Mouse (Mus musculus) embryonic stem cell, embryonic (primary cell): ENCODE results near the gene Gast.

Experiments used
- CTCF ChIA-PET, 4 experiments: fragments of 300-600 bp in 2 of 4; fragments of 350-600 bp in 2 of 4; sonication (Branson Sonifier 250); formaldehyde crosslinking; loops; one replicate each; lab custom pipeline; 2022; ENCODE audit warnings: inconsistent platforms in 2 of 4; lab: Charles Lee
- POLR2A ChIA-PET, 4 experiments: fragments of 300-600 bp in 2 of 4; fragments of 350-600 bp in 2 of 4; sonication (Branson Sonifier 250); formaldehyde crosslinking; loops; one replicate each; lab custom pipeline; 2022; ENCODE audit warnings: antibody characterized with exemption in 4 of 4, inconsistent platforms in 1 of 4; lab: Charles Lee

The Gast gene

GRCm38 (mm10) chr11:100330235-100330634, 4.0 kb upstream of the Gast start:
- ChIA-PET POLR2A (interaction anchor here (0.6 to 22.4 kb wide), 16 partner anchors 7 to 197 kb away, joined by 3 to 410 read pairs (median 4); partner anchors contain the start of genes Eif1 (in 4 of the 4), Jup (in 3 of the 4) and Acly (in 1 of the 4)), CTCF (interaction anchor here in 2 of 4 experiments (0.6 to 1.5 kb wide), 2 partner anchors 14 to 33 kb away, joined by 3 read pairs; no protein-coding TSS in a partner anchor)

GRCm38 (mm10) chr11:100330816-100331375, 3.3 kb upstream of the Gast start:
- ChIA-PET CTCF (interaction anchor here in 2 of 4 experiments (0.6 to 1.5 kb wide), 2 partner anchors 14 to 33 kb away, joined by 3 read pairs; no protein-coding TSS in a partner anchor), POLR2A (interaction anchor here (0.6 to 22.4 kb wide), 17 partner anchors 7 to 197 kb away, joined by 3 to 410 read pairs (median 4); partner anchors contain the start of genes Eif1 (in 4 of the 4), Acly (in 1 of the 4) and Jup (in 1 of the 4))

GRCm38 (mm10) chr11:100332766-100333515, 1.3 kb upstream of the Gast start:
- CTCF ChIA-PET, result no interaction called here
- POLR2A ChIA-PET, result interaction anchor here in 3 of 4 experiments (0.6 to 22.4 kb wide), 7 partner anchors 9 to 1849 kb away, joined by 3 to 410 read pairs (median 5); partner anchors contain the start of genes Eif1 (in 2 of the 3) and Hap1 (in 1 of the 3)

- ChIA-PET CTCF (no interaction called here), POLR2A (interaction anchor here in 3 of 4 experiments (0.7 to 22.4 kb wide), 16 partner anchors 10 to 105 kb away, joined by 3 to 410 read pairs (median 5); partner anchors contain the start of genes Eif1 (in 3 of the 3), Klhl10 (in 1 of the 3), Nt5c3b (in 1 of the 3) and P3h4 (in 1 of the 3))
Observed at GRCm38 (mm10) chr11:100335731-100336130, 1.5 kb downstream of the Gast start.

GRCm38 (mm10) chr11:100344269-100344668, 10.1 kb downstream of the Gast start:
- ChIA-PET POLR2A (interaction anchor here in 3 of 4 experiments (1.1 to 22.4 kb wide), 9 partner anchors 8 to 24 kb away, joined by 3 to 410 read pairs (median 4); partner anchors contain the start of genes Eif1 (in 3 of the 3), Gast (in 1 of the 3) and Hap1 (in 1 of the 3)), CTCF (interaction anchor here in 3 of 4 experiments (0.6 to 1.6 kb wide), 3 partner anchors 14 to 134 kb away, joined by 3 to 4 read pairs (median 3); no protein-coding TSS in a partner anchor)

GRCm38 (mm10) chr11:100352076-100352857, 18.1 kb downstream of the Gast start:
- CTCF ChIA-PET, result interaction anchor here in 3 of 4 experiments (0.5 to 2.4 kb wide), 13 partner anchors 12 to 279 kb away, joined by 3 to 5 read pairs (median 3); partner anchors contain the start of gene Jup (in 1 of the 3)
- POLR2A ChIA-PET, result interaction anchor here in 3 of 4 experiments (0.5 to 10.9 kb wide), 20 partner anchors 8 to 176 kb away, joined by 3 to 226 read pairs (median 4); partner anchors contain the start of genes Eif1 (in 3 of the 3), Acly (in 1 of the 3), Gast (in 1 of the 3) and Jup (in 1 of the 3)

- POLR2A ChIA-PET, result interaction anchor here (0.6 to 10.9 kb wide), 84 partner anchors 8 to 906 kb away, joined by 3 to 226 read pairs (median 4); partner anchors contain the start of genes Acly (in 3 of the 4), Eif1 (in 3 of the 4), Jup (in 3 of the 4) and Gast (in 2 of the 4)
- CTCF ChIA-PET, result interaction anchor here in 3 of 4 experiments (0.5 to 1.3 kb wide), 9 partner anchors 19 to 1649 kb away, joined by 3 to 7 read pairs (median 3); partner anchors contain the start of gene Jup (in 1 of the 3)
Observed at GRCm38 (mm10) chr11:100355151-100355951, 21.1 kb downstream of the Gast start.

- POLR2A ChIA-PET, result interaction anchor here (0.6 to 10.9 kb wide), 77 partner anchors 9 to 1954 kb away, joined by 3 to 226 read pairs (median 4); partner anchors contain the start of genes Acly (in 3 of the 4), Eif1 (in 3 of the 4), Jup (in 3 of the 4) and Stat3 (in 2 of the 4)
- CTCF ChIA-PET, result interaction anchor here in 3 of 4 experiments (0.6 to 1.7 kb wide), 8 partner anchors 9 to 76 kb away, joined by 3 to 6 read pairs (median 4); partner anchors contain the start of genes Jup (in 1 of the 3) and P3h4 (in 1 of the 3)
Observed at GRCm38 (mm10) chr11:100355972-100356818, 22.0 kb downstream of the Gast start, which contains the start of gene Hap1. Gene Hap1 (minus strand): TSS chr11:100356128.

GRCm38 (mm10) chr11:100356819-100357211, 22.6 kb downstream of the Gast start:
- CTCF ChIA-PET, result interaction anchor here in 3 of 4 experiments (1.1 to 1.8 kb wide), 6 partner anchors 9 to 72 kb away, joined by 3 to 7 read pairs (median 4); partner anchors contain the start of gene P3h4 (in 1 of the 3)

GRCm38 (mm10) chr11:100357408-100357807, 23.2 kb downstream of the Gast start:
- ChIA-PET CTCF (interaction anchor here in 3 of 4 experiments (0.5 to 1.8 kb wide), 11 partner anchors 8 to 822 kb away, joined by 3 to 7 read pairs (median 4); partner anchors contain the start of genes Jup (in 1 of the 3), Klhl10 (in 1 of the 3), Nt5c3b (in 1 of the 3) and P3h4 (in 1 of the 3)), POLR2A (interaction anchor here (0.6 to 10.9 kb wide), 55 partner anchors 8 to 582 kb away, joined by 3 to 226 read pairs (median 6); partner anchors contain the start of genes Eif1 (in 3 of the 4), Jup (in 3 of the 4), Acly (in 2 of the 4) and Stat3 (in 2 of the 4))

More at GRCm38 (mm10) chr11:100356819-100357211, 22.6 kb downstream of the Gast start:
- POLR2A ChIA-PET, result interaction anchor here (0.6 to 10.9 kb wide), 57 partner anchors 9 to 614 kb away, joined by 3 to 226 read pairs (median 6); partner anchors contain the start of genes Acly (in 3 of the 4), Eif1 (in 3 of the 4), Jup (in 3 of the 4) and Stat3 (in 2 of the 4)

GRCm38 (mm10) chr11:100360175-100360574, 26.0 kb downstream of the Gast start:
- CTCF ChIA-PET, result interaction anchor here in 2 of 4 experiments (2.2 kb wide), 2 partner anchors 48 kb away, joined by 6 to 10 read pairs; no protein-coding TSS in a partner anchor
- POLR2A ChIA-PET, result interaction anchor here in 3 of 4 experiments (0.5 to 10.9 kb wide), 17 partner anchors 8 to 167 kb away, joined by 3 to 226 read pairs (median 4); partner anchors contain the start of genes Eif1 (in 2 of the 3), Jup (in 2 of the 3), Acly (in 1 of the 3) and Klhl11 (in 1 of the 3)

GRCm38 (mm10) chr11:100361059-100361458, 26.9 kb downstream of the Gast start:
- ChIA-PET POLR2A (interaction anchor here in 2 of 4 experiments (0.7 to 10.9 kb wide), 4 partner anchors 9 to 39 kb away, joined by 3 to 209 read pairs (median 6); partner anchors contain the start of gene Eif1 (in 1 of the 2)), CTCF (interaction anchor here in 2 of 4 experiments (1.3 to 2.2 kb wide), 3 partner anchors 47 kb away, joined by 6 to 10 read pairs (median 10); no protein-coding TSS in a partner anchor)

GRCm38 (mm10) chr11:100362209-100362978, 28.2 kb downstream of the Gast start:
- ChIA-PET CTCF (interaction anchor here in 3 of 4 experiments (0.6 to 1.3 kb wide), 18 partner anchors 10 to 1325 kb away, joined by 3 to 10 read pairs (median 3); partner anchors contain the start of genes Jup (in 2 of the 3) and Klhl11 (in 1 of the 3)), POLR2A (interaction anchor here in 2 of 4 experiments (0.6 to 1.1 kb wide), 10 partner anchors 15 to 110 kb away, joined by 3 to 4 read pairs (median 3); partner anchors contain the start of genes Eif1 (in 1 of the 2), Gast (in 1 of the 2) and P3h4 (in 1 of the 2))
